Mouse (Mus musculus) T-helper 2 cell (primary cell): ENCODE data around the gene Cpt1a.

Experiments used
- in situ Hi-C: fragments of 300-600 bp; cut with MboI, MseI; formaldehyde crosslinking; loops from one replicate; pipeline ENCODE4 v1.15.1; 2025; ENCODE audit warnings: high pct_unique_total_duplicates

The Cpt1a gene

GRCm38 (mm10) chr19:3322261-3322969, at the start of gene Cpt1a:
Gene Cpt1a, plus strand, starts transcription at chr19:3322334.
- in situ Hi-C loops, result no loop called here

- in situ Hi-C loops, result no loop called here
These were observed 48.8 kb upstream of the Cpt1a start for GRCm38 (mm10) chr19:3273331-3273730.

DNA sequence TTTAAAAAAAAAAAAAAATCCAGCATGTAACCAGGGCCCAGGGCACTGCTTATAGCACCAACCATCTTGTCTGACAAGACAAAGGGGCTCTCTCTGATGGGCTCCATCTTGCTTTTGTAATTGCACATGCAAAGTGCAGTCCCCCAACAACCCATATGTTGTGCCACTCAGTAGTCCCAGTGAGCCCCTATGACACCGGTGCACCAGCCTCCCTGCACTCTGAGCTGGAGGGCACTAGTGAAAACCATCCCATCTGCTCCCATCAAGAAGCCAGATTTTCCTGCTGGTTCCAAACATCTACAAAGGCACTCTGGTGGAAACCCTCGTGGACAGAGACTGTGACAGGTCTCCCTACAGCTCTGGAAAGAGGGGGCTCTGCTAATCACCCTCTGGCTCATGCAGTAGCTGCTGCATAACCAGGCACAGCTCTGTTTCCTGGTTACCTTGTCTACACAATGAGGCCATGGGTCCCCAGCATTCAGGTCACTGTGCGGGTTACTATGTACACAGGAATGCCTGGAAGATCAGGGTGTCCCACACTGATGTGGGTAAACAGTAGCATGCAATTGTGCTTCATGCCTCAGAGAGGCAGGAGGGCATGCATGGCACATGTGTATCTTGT, 46.3 kb upstream of the Cpt1a start:
- in situ Hi-C loops, result no loop called here

GRCm38 (mm10) chr19:3281886-3282285, 40.2 kb upstream of the Cpt1a start:
- in situ Hi-C loops, result no loop called here

DNA sequence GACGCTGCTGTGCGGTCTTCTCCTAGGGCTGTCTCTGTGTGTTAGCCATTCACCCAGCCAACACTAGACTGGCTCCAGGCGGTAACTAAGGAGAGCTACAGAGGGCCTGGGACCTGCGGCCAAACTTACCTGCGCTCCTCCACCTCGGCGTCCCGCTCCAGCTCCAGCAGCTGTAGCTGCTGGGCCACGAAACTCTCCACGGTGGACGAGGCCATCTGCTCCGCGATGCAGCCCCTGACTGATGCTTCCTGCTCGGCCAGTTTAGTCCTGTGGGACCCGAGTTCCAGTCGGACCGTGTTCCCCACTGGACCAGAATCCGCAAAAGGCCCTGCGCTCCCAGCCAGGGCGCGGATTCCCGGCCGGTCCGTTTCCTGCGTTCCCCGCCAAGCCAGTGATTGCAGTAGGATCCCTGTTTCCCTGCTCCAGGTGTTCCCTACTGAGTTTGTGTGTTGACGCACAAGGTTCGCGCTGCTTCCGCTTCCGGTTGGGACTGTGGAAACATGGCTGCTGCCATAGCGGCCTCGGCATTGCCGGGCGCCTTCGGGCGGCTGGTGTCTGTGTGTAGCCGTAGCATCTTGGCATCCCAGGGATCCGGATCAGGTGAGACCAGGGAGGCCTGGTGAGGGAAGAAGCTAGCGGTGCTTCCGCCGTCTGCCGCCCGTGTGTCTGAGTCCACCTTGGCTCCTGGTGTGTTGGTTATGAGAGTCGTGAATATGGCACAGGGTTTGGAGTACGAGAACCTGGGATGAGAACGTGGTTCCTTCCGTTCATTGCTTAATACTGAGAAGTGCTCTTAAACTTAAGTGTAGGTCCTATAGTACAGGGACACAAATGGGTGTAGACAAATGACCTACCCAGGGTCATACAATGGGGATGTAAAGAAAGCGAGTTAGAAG, 39.3 kb upstream of the Cpt1a start, which contains the start of the genes Mrpl21 and Ighmbp2:
TSS of gene Mrpl21 (plus strand) at position 330 of the 896 bp plus-strand sequence.
TSS of gene Ighmbp2 (minus strand) at position 446 of the 896 bp plus-strand sequence.
- in situ Hi-C loops, result no loop called here

DNA sequence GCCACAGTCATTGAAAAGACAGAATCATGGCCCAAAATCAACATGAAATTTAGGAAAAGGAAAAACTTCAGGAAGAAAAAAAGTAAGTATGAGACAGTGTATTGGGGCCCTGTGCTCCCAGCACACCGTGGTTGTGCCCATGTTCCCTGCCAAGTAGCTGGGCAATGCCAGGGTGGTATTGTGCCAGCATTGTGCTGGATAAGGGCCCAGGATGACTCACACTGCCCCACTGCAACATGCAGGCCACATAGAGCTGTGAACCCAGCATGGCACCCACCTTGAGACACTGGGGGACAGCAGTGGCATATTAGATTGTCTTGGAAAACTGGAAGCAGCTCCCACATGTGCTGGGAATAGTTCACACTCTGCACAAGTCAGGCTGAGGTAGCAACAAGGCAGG, 33.1 kb upstream of the Cpt1a start:
- in situ Hi-C loops, result no loop called here

- in situ Hi-C loops, result no loop called here
These were observed 30.1 kb upstream of the Cpt1a start for GRCm38 (mm10) chr19:3292028-3292427.

- in situ Hi-C loops, result no loop called here
These were observed 29.1 kb upstream of the Cpt1a start for GRCm38 (mm10) chr19:3292993-3293392.

DNA sequence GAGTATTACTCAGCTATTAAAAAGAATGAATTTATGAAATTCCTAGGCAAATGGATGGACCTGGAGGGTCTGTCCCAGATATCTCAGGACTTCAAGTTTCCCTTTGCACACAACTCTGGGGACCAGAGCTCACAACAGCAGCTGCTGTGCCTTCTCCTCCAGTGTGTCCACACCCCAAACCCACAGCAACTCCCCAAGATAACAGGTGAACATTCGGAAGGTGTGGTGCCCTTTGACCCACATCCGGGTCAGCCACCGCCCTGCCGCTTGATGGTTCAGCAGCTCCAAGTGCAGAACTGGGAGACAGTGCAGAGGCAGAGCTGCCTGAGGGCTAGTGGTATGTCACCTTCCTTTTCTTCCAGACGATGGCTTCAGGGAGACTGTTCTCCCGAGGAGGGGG, 26.9 kb upstream of the Cpt1a start:
- in situ Hi-C loops, result no loop called here

DNA sequence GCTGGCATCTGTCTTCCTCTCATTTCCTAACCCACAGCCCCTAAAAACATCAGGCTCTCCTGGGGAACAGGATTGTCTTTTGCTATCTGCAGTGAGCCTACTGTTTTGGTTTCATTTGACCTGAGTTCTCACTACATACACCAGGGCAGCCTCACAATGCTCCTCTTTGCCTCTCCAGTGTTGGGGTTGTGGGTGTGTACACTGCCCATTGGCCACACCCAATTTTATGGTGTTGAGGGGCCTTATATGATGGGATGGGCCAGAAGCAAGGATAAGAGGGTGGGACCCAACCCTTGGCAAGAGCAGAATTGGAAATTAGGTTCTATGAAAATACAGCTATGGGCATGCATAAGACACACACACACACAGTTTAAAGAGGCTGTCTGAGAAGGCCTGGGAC, 25.1 kb upstream of the Cpt1a start:
- in situ Hi-C loops, result no loop called here

DNA sequence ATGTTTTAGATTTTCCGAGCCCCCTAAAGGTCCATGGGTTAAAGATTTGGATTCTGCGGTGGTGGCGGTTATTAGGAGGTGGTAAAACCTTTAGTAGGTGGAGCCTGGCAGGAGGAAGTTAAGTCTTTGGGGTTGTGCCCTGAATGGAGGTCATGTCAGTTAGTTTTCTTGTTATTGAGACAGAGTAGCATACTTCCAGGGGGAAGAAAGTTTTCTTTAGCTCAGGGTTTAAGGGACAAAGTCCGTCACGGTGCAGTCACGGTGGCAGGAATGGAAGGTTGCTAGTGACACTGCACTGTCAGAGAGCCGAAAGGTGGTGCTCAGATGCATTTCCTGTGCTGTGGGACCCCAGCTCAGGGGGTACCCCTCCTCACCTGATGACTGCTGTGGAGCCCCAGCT, 24.4 kb upstream of the Cpt1a start:
- in situ Hi-C loops, result no loop called here

- in situ Hi-C loops, result no loop called here
These were observed 18.1 kb upstream of the Cpt1a start for GRCm38 (mm10) chr19:3304017-3304416.

DNA sequence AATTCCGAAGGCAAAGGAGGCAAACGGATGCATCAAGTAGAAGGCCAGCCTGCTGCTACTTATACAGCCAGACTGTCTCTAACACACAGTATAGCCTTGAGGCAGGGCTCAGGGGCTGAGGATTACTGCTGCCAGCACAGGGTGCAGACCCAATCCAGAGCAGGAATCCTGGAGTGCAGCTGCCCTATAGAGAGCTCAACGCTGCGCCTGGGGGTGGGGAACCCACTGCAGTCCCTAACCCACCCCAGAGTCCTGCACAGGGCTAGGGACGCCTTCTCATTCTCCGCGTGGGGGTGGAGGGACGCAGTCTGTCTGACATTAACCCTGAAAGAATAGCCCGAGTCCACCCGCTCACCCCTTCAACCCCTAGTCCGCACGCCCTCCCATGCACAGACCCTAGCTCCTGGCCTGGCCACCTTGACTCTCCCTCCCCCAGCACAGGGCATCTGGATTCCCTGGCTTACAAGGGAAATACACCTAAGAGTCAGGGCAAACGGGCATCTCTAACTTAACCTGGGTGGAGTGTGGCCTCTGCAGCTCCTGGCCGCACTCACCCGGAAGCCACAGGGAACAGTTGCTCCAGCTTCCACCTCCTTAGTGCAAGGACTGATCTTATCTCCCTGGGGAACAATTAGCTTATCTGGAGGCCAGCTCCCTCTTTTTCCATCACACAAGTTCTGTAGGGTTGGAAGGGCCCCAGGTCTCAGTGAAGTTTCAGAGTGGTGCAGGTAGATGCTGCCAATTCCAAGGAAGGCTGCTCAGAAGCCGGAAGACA, 14.8 kb upstream of the Cpt1a start:
- in situ Hi-C loops, result no loop called here

DNA sequence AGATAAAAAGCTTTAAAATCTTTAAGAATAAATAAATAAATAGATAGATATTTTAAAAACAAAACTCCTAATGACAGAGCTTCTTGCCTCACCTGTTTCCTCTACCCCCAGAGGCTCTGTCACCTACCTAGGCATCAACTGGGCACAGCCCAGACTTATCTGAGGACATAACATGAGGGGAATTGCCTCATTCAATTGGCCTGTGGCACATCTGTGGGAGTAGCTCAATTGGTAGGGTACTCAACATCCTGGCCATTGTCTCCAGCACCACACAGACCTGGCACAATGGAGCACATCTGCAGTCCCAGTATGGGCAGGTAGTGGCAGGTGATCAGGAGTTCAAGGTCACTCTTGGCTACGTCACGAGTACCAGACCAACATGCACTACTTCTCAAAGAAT, 2.8 kb upstream of the Cpt1a start:
- in situ Hi-C loops, result no loop called here

- in situ Hi-C loops, result no loop called here
These were observed 2.0 kb upstream of the Cpt1a start for GRCm38 (mm10) chr19:3320086-3320485.

DNA sequence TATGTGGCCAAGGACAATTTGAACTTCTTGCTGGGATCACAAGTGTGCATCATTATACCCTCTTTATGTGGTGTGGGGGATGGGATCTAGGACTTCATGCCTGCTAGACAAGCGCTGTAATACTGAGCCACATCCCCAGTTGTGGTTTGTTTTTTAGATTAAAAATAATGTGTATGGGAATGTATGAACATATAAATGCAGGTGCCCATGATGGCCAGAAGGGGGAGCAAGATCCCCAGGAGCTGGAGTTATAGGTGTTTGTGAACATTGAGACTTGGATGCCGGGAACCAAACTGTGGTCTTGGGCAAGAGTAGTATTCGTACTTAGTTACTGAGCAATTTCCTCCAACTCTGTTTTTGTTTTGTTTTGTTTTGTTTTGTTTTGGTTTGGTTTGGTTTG, 1.3 kb upstream of the Cpt1a start:
- in situ Hi-C loops, result no loop called here

- in situ Hi-C loops, result no loop called here
These were observed 517 bp upstream of the Cpt1a start for GRCm38 (mm10) chr19:3321617-3322016.

GRCm38 (mm10) chr19:3323201-3323621, 1.1 kb downstream of the Cpt1a start:
- in situ Hi-C loops, result no loop called here

DNA sequence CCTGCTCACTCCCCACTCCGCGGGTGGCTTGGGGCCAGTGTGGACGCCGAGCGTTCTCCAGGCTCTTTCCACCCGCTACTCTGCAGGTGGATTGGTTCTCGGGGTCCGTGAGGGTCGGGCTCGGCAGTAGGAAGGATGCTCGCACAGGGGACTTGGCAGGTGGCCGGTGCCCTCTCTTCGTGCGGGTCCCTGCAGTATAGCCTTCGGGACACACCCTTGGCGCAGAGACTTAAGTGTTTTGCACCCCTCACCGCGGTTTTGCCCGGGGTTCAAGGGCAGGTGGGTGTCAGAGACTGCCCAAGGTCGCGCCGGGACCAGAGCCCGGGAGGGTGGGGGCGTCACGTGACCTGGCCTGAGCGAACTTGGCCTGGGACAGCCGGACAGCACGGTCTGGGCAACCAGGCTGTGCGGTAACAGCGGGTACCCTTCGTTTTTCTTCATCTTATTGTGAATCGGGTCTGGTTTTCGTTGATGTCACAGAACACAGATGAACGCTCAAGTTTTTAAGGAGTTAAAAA, 1.7 kb downstream of the Cpt1a start:
- in situ Hi-C loops, result no loop called here

- in situ Hi-C loops, result no loop called here
These were observed 2.2 kb downstream of the Cpt1a start for GRCm38 (mm10) chr19:3324271-3324811.
